Comparison of ENCODE assay signal across 17 mouse cellular contexts in the genomic region with DNA sequence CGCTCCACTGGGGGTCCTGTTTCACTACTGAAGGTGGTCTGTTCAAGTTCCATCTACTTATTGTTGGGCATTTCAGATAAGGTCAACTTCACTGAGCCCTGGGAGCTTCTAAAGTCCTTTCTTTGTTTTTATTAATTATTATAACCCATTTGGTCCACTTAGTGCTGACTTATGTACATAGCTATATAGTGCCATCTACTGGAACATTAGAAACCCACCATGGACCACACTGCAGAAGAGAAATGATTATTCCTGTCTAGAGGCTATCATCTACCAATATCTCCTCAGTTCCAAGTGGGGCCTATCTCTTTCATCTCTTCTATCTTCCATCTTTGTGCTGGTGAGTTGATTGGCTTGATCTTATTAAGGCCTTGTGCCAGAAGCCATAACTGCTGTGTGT.
DNase-seq lines count a peak whose midpoint lies in the region; ATAC-seq and TF ChIP-seq lines count a peak whose summit lies in the region.
"Had no signal": no experiment of that assay in that cellular context is flagged by ENCODE, and none has a peak within 500 bp of the region (broad histone marks: within the 10 kb centered on the region; RNA-seq: fewer than 3 reads in every experiment).

No protein-coding gene starts in this region.

- TF ChIP-seq CTCF in kidney, postnatal 0 days (IDR thresholded peaks at IDR 0.05; ENCODE audit: low read depth): peak; percentile 71

- no peaks in the 10 kb centered on the region for H3K36me3 ChIP-seq in forebrain, embryonic 14.5 days (ENCODE audit: control insufficient read depth, insufficient read depth, low read length)
- no peaks in the 10 kb centered on the region for H3K36me3 ChIP-seq in forebrain, embryonic 15.5 days
- H3K36me3 ChIP-seq in kidney, postnatal 0 days (ENCODE audit: insufficient read depth, low read length): no peaks in the 10 kb centered on the region
- H3K36me3 ChIP-seq in embryonic facial prominence, embryonic 14.5 days (ENCODE audit: control insufficient read depth, insufficient read depth, low read length): no peaks in the 10 kb centered on the region
- H3K36me3 ChIP-seq: embryonic facial prominence, embryonic 15.5 days; G1E; limb, embryonic 13.5 days; liver, embryonic 15.5 days had no signal

- 96% methylated on average over 1 of the region's 1 CpGs for WGBS in forebrain, embryonic 14.5 days
- WGBS in forebrain, embryonic 15.5 days: 92% methylated on average over 1 of the region's 1 CpGs
- 100% methylated on average over 1 of the region's 1 CpGs for WGBS in kidney, postnatal 0 days
- 95% methylated on average over 1 of the region's 1 CpGs for WGBS in embryonic facial prominence, embryonic 14.5 days

- H3K27me3 ChIP-seq in forebrain, embryonic 14.5 days (replicated peaks; ENCODE audit: control insufficient read depth, insufficient read depth, low read length): no peaks in the 10 kb centered on the region
- H3K27me3 ChIP-seq in forebrain, embryonic 15.5 days: no peaks in the 10 kb centered on the region
- H3K27me3 ChIP-seq in kidney, postnatal 0 days (ENCODE audit: insufficient read depth, low read length): no peaks in the 10 kb centered on the region
- H3K27me3 ChIP-seq in embryonic facial prominence, embryonic 14.5 days (replicated peaks; ENCODE audit: control insufficient read depth, insufficient read depth, low read length): no peaks in the 10 kb centered on the region
- H3K27me3 ChIP-seq: embryonic facial prominence, embryonic 15.5 days; limb, embryonic 13.5 days; liver, embryonic 15.5 days had no signal

- peak; percentile 61; the same call in 1 of the 2 replicates for ATAC-seq in forebrain, embryonic 14.5 days
- no peak for ATAC-seq in forebrain, embryonic 15.5 days (replicated peaks)
- no peak; the same call in 1 of the 2 replicates for ATAC-seq in kidney, postnatal 0 days (replicated peaks; ENCODE audit: low FRiP score, low read depth)
- no peak for ATAC-seq in embryonic facial prominence, embryonic 14.5 days (ENCODE audit: low read depth)

- no peak overlapping the region for H3K4me2 ChIP-seq in forebrain, embryonic 14.5 days (ENCODE audit: low read length)
- H3K4me2 ChIP-seq in forebrain, embryonic 15.5 days (replicated peaks): no peak overlapping the region
- H3K4me2 ChIP-seq in kidney, postnatal 0 days (ENCODE audit: low read length): no peak overlapping the region
- H3K4me2 ChIP-seq in embryonic facial prominence, embryonic 14.5 days (ENCODE audit: low read depth, low read length): no peak overlapping the region
- H3K4me2 ChIP-seq: embryonic facial prominence, embryonic 15.5 days; limb, embryonic 13.5 days; liver, embryonic 15.5 days; midbrain, embryonic 11.5 days had no signal

- no peak overlapping the region for H3K9ac ChIP-seq in forebrain, embryonic 14.5 days (ENCODE audit: low read length)
- no peak overlapping the region for H3K9ac ChIP-seq in forebrain, embryonic 15.5 days (replicated peaks)
- no peak overlapping the region for H3K9ac ChIP-seq in kidney, postnatal 0 days (ENCODE audit: low read depth, low read length)
- no peak overlapping the region for H3K9ac ChIP-seq in embryonic facial prominence, embryonic 14.5 days (ENCODE audit: low read depth, low read length)
- H3K9ac ChIP-seq: embryonic facial prominence, embryonic 15.5 days; limb, embryonic 13.5 days; liver, embryonic 15.5 days had no signal

- H3K9me3 ChIP-seq in forebrain, embryonic 14.5 days (replicated peaks; ENCODE audit: control insufficient read depth, low read length): no peaks in the 10 kb centered on the region
- no peaks in the 10 kb centered on the region for H3K9me3 ChIP-seq in forebrain, embryonic 15.5 days
- H3K9me3 ChIP-seq in kidney, postnatal 0 days (replicated peaks; ENCODE audit: low read length): no peaks in the 10 kb centered on the region
- H3K9me3 ChIP-seq in embryonic facial prominence, embryonic 14.5 days (ENCODE audit: control insufficient read depth, low read length): no peaks in the 10 kb centered on the region
- H3K9me3 ChIP-seq: embryonic facial prominence, embryonic 15.5 days; G1E; limb, embryonic 13.5 days; liver, embryonic 15.5 days had no signal

- no peaks in the 10 kb centered on the region for H3K4me1 ChIP-seq in forebrain, embryonic 14.5 days (ENCODE audit: control insufficient read depth, insufficient read depth, low read length)
- H3K4me1 ChIP-seq in forebrain, embryonic 15.5 days: no peaks in the 10 kb centered on the region
- no peaks in the 10 kb centered on the region for H3K4me1 ChIP-seq in kidney, postnatal 0 days (replicated peaks; ENCODE audit: insufficient read depth, low read length)
- H3K4me1 ChIP-seq in embryonic facial prominence, embryonic 14.5 days (ENCODE audit: control insufficient read depth, insufficient read depth, low read length): no peaks in the 10 kb centered on the region
- H3K4me1 ChIP-seq: embryonic facial prominence, embryonic 15.5 days; limb, embryonic 13.5 days; liver, embryonic 15.5 days had no signal

- no peak overlapping the region for H3K27ac ChIP-seq in forebrain, embryonic 14.5 days (ENCODE audit: low read depth, low read length)
- no peak overlapping the region for H3K27ac ChIP-seq in forebrain, embryonic 15.5 days (replicated peaks)
- no peak overlapping the region for H3K27ac ChIP-seq in kidney, postnatal 0 days
- H3K27ac ChIP-seq in embryonic facial prominence, embryonic 14.5 days (replicated peaks; ENCODE audit: low read depth, low read length): no peak overlapping the region
- H3K27ac ChIP-seq: embryonic facial prominence, embryonic 15.5 days; limb, embryonic 13.5 days; liver, embryonic 15.5 days had no signal

- no peak overlapping the region for H3K4me3 ChIP-seq in forebrain, embryonic 14.5 days (ENCODE audit: low read depth, low read length)
- no peak overlapping the region for H3K4me3 ChIP-seq in forebrain, embryonic 15.5 days
- H3K4me3 ChIP-seq in kidney, postnatal 0 days (replicated peaks; ENCODE audit: low read depth, low read length): no peak overlapping the region
- no peak overlapping the region for H3K4me3 ChIP-seq in embryonic facial prominence, embryonic 14.5 days (ENCODE audit: low read depth, low read length)
- H3K4me3 ChIP-seq: embryonic facial prominence, embryonic 15.5 days; limb, embryonic 13.5 days; liver, embryonic 15.5 days had no signal

- peak; percentile 53 for DNase-seq in forebrain, embryonic 14.5 days (ENCODE audit: low spot score)
- DNase-seq in kidney, postnatal 0 days (ENCODE audit: low spot score): peak; percentile 61
- no peak for DNase-seq in kidney, adult 11 months
- DNase-seq in Muller cell, postnatal 12 days (ENCODE audit: inconsistent ontology term): peak; percentile 16
- peak; percentile 10 for DNase-seq in embryonic facial prominence, embryonic 14.5 days (ENCODE audit: low spot score)
- no peak for DNase-seq in cerebellum, adult 9-11 months
- DNase-seq in thymus, postnatal 0 days (ENCODE audit: low spot score): no peak
- DNase-seq: adrenal gland, postnatal 10 days; cerebellum, postnatal 14 days; gastrocnemius, postnatal 25 days; right cerebral cortex, postnatal 14 days had no signal

Comparison
In these comparisons a context has a peak if more than half of its experiments do, and no peak if none do; other contexts are left out.
1. DNase-seq: peak in forebrain, embryonic 14.5 days (single experiment), kidney, postnatal 0 days (single experiment), Muller cell, postnatal 12 days (single experiment) and embryonic facial prominence, embryonic 14.5 days (single experiment); none in kidney, adult 11 months (single experiment), cerebellum, adult 9-11 months (single experiment) and thymus, postnatal 0 days (single experiment).